Mouse (Mus musculus) large intestine, adult 2 months (tissue): ENCODE data around the gene Ccdc163. TPM values are rescaled to one million over a fixed set of nuclear protein-coding genes. Genes with fewer than 3 reads are reported as not detected.
"Not testable (repeated sequence)": the region's sequence is repeated elsewhere in the genome, so short reads cannot be mapped to it uniquely, and the experiment has no call there.

Experiments used
- DNase-seq: peaks from one replicate; pipeline ENCODE4 v3.0.0-alpha.2; 2012; ENCODE audit warnings: low read depth, low spot score
- WGBS: fragments of 180-500 bp; shearing (Covaris S2); methylation state at CpG from one replicate; pipeline ENCODE4 v1.1.7; 2018; 5-methylcytosine and 5-hydroxymethylcytosine counted together
- polyA plus RNA-seq: library from polyadenylated mRNA; depleted of rRNA; stranded (reverse); fragments of >200 nt; gene quantifications from 2 replicates; pipeline ENCODE4 v1.2.3, GENCODE M21; 2012; rRNA removed

Ccdc163 gene
- polyA plus RNA-seq, result 19.4 and 23.9 TPM in 2 replicates

DNA sequence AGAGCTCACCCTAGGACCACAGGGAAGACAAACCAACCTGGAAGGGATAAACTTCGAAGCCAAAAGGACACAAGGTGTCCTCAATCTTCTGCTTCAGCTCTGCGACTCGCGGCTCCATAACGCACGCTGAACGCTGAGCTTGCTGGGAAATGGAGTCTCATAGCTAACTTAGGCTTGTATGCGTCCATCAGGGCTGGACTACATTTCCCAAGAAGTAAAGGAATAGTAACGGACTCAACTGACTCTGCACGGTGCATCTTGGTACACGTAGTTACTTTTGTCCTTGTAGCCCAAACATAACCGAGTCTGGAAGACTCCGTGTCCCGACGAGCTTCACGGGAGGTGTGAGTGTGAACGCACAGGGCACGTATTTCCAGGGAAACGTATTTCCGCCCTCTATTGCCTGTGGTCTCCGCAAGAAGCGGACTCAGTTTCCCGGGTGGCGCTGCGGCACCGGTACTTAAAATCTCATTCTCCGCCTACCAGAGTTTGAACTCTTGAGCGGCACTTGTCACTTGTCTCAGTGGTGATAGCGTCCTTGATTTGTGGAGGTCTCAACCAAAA is at the start of gene Ccdc163, which contains the start of gene Mmachc:
TSS of gene Ccdc163 (plus strand) at position 309 of the 564 bp plus-strand sequence.
TSS of gene Mmachc (minus strand) at position 206 of the 564 bp plus-strand sequence.
- peak; percentile 98 for DNase-seq
- WGBS, result under 1% methylated on average over 29 of the region's 29 CpGs

DNA sequence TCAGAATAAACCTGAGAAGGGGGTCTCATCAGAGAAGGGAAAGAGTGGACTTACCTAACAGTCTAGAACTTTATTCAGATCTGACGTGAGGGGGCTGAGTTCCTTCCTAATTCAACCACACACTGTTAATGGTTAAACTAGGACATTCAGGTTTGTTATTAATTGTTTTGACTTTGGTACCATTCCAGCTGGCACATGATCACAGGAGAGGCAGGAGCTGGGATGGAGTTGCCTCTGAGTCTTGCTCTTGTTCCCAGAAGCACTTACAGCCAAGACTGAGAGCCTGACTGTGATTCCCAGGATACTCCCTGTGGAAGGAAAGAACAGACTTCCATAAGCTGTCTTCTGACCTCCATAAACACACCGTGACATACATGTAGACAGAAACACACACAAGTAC is 48.8 kb upstream of the Ccdc163 start:
- no peak for DNase-seq
- WGBS, result 13% methylated on average over 2 of the region's 2 CpGs

DNA sequence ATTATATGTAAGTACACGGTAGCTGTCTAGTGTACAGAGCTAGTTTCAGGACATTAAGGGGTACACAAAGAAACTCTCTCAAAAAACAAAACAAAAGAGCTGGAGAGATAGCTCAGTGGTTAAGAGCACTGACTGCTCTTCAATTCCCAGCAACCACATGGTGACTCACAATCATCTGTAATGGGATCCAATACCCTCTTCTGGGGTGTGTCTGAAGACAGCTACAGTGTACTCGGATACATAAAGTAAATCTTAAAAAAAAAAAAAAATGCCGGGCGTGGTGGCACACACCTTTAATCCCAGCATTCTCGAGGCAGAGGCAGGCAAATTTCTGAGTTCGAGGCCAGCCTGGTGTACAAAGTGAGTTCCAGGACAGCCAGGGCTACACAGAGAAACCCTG is 48.4 kb upstream of the Ccdc163 start:
- DNase-seq, result not testable (repeated sequence)
- WGBS, result 29% methylated on average over 6 of the region's 6 CpGs

DNA sequence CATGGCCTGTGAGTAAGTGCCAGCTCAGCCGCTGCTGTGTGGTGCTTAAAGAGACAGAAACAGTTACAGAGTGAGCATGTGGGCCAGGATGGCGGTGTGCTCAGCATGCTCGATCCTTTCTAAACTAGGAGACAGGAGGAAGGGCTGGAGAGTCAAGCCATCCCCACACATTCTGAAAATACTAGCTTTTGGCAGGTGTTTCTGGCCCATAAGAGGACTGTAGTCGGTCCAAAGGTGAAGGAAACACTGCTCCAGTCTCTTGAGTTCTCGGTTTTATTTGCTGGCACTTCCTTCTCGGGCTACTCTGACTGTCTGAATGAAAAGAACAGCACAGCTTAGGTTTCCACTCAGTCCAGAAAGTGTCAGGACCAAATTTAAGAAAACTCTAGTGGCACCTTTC is 47.5 kb upstream of the Ccdc163 start:
- DNase-seq, result no peak
- WGBS, result 15% methylated on average over 6 of the region's 6 CpGs

DNA sequence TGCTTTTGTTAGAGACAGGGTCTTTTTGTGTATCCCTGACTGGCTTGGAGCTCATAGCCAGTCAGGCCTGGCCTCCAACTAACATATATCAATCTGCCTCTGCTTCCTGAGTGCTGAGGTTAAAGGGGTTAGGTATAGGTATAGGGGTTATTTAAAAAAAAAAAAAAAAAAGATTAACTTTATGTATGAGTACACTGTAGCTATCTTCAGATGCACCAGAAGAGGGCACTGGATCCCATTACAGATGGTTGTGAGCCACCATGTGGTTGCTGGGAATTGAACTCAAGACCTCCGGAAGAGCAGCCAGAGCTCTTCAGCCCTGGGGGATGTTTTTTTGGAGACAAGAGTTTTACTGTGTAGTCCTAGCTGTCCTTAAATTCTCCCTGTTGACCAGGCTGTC is 46.3 kb upstream of the Ccdc163 start:
- 97% methylated on average over 1 of the region's 1 CpGs for WGBS
- DNase-seq, result no peak

DNA sequence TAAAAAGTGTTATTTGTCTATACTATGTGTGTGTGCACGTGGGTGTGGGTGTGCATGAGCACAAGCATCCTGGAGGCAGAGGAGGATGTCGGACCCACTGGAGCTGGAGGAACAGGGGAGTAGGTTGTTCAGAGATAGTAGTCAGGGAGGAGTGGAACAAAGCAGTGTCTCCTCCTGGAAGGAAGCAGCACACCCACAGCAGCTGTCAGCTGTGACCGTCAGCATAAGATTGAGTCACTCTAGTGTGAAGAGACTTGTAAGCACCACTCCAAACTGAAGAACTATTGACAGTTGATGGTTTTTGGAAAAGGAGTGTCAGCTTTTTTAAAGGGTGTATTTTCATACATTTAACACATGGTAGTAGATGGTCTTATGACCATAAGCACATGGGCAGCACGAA is 41.7 kb upstream of the Ccdc163 start:
- 69% methylated on average over 4 of the region's 4 CpGs for WGBS
- no peak for DNase-seq

DNA sequence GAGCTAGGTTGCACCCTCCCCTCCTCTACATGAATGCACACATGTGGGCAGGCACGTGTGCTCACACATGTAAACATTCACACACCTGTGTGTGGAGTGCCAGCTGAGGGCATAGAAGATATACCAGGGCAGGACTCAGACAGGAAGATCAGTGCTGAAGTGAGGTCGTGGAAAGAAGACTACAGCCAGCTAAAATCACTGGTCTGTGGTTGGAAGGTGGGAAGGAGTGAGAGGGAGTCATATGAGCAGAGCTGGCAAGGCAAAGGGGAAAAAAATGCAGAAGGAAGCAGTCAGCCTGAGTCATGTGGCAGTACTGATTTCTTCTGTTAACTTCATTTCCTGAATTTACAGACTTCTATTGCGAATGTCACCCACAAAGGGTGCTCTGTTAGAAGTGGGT is 40.2 kb upstream of the Ccdc163 start:
- DNase-seq, result no peak
- WGBS, result 13% methylated on average over 3 of the region's 3 CpGs

DNA sequence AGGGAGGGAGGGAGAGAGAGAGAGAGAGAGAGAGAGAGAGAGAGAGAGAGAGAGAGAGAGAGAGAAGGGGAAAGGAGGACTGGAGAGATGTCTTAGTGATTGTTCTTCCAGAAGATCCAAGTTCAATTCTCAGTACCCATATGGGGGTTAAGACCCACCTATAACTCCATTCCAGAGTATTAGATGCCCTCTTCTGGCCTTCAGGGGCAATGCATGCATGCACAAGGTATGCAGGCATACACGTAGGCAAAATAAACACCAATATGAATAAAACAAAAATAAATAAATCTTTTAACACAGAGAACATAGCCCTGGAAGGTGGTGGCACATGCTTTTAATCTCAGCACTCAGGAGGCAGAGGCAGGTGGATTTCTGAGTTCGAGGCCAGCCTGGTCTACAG is 39.0 kb upstream of the Ccdc163 start:
- DNase-seq, result no peak
- WGBS, result 45% methylated on average over 2 of the region's 2 CpGs

DNA sequence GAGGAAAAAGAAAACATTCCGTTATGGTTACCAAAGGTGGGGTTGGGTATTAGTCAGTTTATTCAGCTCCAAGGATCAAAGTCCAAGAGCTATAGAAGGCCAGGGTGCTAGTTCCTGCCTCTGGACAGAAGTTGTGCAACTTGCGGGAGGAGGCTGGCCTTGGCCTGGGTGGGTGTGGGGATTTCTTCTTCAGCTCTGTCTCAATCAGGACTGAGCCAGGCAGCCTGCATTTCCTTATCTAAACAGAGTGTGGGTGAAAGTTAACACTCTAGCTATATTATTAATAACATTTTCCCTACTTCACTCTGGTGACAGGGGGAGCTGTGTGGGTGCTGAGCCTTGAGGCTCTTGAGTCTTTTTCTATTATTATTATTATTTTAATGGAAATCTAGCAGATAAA is 35.5 kb upstream of the Ccdc163 start:
- peak; percentile 82 for DNase-seq
- 26% methylated on average over 2 of the region's 2 CpGs for WGBS

DNA sequence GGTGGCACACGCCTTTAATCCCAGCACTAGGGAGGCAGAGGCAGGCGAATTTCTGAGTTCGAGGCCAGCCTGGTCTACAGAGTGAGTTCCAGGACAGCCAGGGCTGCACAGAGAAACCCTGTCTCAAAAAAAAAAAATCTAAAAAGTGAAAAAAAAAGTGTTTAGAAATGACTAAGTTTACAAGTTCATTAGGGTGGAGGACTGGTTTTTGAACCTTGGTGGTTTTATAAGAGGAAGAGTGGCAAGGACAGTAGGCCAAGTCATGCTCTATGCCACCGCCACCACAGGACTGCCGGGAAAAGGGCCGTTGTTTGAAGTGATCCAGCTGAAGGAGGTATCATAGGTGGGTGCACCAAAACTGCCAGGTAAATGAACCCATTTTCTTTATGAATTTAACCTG is 33.5 kb upstream of the Ccdc163 start:
- DNase-seq, result not testable (repeated sequence)
- 83% methylated on average over 6 of the region's 6 CpGs for WGBS

DNA sequence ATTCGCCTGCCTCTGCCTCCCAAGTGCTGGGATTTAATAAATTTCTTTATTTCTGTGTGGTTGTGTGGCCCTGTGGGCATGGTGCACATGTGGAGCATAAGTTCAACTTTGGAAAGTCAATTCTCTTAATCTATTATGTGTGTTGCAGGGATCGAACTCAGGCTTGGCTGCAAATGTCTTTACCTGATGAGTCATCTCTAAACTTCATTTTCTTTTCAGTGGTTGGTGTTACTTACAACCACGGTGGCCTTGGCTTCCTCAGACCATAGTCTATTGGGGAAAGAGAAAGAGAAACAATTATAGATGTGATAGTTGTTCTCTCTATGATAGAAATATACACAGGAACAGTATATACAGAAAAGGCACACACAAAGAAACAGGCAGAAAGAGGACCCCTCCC is 32.3 kb upstream of the Ccdc163 start:
- WGBS, result 65% methylated on average over 3 of the region's 3 CpGs
- DNase-seq, result no peak

DNA sequence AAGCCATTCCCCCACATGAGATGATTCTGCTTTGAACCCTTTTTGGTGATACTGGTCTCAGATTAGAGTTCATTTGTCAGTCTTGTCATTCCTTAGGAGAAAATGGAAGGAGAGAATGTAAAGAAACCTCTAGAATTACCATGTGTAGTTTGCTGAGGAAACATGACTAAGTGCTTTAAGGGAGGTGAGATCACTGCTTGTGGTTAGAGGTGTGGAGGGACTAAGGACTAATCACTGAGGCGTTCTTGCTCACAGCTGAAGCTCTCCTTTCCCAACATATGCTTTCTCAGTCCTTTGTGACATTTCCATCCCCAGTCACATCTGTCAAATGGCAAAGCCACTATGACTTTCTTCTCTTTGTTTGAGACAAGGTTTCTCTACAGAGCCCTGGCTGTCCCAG is 30.5 kb upstream of the Ccdc163 start:
- no peak for DNase-seq
- 84% methylated on average over 1 of the region's 1 CpGs for whole genome bisulfite sequencing

DNA sequence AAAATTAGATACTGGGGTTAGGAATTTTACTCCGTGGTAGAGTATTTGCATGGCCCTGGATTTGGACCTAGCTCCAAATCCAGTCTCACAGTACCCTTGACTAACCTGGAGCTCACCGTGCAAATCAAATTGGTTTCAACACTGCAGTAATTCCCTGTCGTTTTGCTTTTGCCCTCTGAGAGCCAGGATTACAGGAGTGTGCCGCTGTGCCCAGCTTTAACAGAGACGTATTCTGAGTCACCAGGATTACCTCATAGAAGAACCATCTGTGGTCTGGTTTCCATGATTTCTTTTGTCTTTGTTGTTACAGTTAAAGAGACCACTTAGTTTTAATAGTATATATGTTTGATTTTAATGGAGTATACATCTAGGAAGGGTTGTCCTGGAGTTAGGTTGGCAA is 29.2 kb upstream of the Ccdc163 start:
- no peak for DNase-seq
- 45% methylated on average over 5 of the region's 5 CpGs for WGBS

DNA sequence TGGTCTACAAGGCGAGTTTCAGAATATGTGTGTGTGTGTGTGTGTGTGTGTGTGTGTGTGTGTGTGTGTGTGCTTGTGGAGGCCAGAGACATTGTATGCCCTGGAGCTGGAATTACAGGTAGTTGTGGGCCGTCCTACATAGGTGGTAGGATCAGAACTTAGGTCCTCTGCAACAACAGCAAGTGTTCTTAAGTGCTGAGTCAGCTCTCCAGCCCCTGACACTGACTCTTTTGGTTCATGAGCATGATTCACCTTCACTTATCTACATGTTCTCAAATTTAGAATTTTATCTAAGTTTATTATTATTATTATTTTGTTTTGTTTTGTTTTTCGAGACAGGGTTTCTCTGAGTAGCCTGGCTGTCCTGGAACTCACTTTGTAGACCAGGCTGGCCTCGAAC is 27.8 kb upstream of the Ccdc163 start:
- DNase-seq, result not testable (repeated sequence)
- 90% methylated on average over 4 of the region's 4 CpGs for WGBS

DNA sequence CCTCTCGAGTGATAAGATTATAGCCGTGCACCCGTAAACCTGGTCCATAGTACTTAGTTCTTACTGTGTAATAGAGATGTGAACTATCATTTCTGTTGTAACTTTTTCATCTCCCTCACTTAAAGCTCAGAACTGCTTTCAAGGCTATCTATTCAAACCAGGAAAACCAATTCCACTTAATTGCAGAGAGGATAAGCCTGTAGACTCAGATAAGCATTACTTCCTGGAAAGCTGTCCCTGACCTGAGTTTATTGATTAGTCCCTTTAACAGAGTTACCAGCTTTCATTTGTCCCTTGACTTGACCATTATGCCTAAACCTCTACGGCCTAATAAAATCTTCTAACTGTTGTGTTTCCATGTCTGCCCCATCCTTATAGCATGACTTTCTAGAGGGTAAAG is 24.4 kb upstream of the Ccdc163 start:
- DNase-seq, result no peak
- 48% methylated on average over 4 of the region's 4 CpGs for WGBS

DNA sequence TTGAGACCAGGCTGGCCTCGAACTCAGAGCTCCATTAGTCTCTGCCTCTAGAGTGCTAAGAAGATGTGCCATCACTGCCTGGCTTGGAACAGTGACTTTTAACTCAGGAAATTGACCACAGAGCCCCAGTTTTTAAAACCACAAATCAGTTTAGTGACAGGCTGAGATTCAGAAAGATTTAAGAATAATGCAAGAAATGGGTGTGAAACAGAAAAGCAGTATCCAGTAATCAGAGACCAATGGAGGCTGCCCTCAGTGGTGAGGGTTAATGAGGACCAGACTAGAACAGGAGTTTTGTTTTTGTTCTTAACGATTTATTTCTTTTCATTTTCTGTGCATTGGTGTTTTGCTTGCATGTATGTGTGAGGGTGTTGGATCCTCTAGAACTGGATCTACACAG is 23.6 kb upstream of the Ccdc163 start:
- WGBS, result 78% methylated on average over 2 of the region's 2 CpGs
- no peak for DNase-seq

DNA sequence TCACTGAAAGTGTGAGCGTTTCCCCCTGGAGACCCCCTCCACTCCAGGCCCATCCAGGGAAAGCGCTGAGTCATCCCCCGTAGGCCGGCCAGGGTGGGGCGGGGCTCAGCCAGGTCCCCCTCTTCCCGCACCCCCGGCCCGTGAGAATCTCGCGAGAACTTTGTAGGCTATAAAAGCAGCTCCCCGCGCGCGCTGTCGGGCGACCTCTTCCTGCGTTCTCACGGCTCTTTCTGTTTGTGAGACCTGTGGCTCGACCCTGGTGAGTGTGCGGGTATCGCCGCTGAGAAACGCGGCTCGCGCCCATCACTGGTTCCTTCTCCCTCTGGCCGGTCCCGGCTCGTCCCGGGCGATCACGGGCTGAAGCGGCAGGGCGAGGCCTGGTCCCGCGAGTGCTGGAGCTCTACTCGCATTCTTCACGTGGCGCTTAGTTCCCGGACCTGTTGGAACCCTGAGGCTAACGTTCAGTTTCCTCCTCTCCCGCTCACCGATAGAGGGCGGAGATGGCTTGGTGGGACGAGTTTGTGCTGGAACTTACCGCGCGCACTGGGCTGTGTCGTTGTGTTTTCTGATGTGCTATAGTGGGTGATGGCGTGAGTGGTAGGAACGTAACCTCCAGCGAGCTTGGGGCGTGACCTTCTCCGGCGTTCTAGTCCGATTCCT is 22.8 kb upstream of the Ccdc163 start, which contains the start of gene Prdx1:
TSS of gene Prdx1 (plus strand) at position 143 of the 660 bp plus-strand sequence.
- DNase-seq, result peak; percentile 91
- under 1% methylated on average over 56 of the region's 56 CpGs for WGBS

DNA sequence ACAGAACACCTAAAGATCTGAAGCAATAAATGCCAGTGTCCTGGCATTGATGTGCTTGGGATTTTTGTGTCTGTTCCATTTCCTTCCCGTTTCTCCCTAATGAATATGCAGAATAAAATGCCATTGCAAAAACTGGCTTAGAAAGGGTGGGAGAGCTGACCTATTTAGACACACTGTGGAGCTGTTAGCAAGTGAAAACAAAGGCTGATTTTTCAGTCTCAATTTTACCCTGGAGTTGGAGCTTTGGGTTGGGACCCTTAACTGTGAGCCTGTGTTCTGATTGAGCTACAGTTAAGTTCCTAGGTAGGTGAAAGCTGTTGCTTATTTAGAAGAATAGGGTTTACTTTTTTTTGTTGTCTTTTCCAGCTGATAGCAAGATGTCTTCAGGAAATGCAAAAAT is 21.3 kb upstream of the Ccdc163 start:
- no peak for DNase-seq
- WGBS, result 6% methylated on average over 1 of the region's 1 CpGs

DNA sequence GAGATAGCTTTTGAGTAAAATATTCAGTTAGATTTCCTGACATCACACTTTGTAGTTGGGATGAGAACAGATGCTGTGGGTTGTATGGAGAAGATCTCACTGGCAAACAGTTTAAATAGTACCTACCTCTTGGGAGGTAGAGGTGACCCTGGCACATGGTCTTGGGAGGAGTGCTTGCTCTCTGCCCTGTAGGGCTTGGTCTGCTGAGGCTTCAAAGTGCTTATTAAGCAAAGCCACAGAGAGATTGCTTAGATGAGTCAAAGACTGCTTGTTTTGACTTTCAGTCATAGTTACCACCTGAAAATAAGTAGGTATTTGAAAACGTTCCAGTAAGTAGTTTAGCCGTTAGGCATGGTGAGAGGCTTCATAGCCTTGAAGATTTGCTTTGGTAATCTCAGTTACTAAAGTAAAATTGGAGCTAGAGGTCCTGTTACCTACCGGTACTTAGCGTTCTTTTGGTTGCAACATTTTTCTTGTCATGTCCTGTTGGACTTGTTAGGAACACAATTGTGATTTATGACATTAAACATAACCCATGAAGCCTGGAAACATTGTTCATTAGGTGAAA is 18.9 kb upstream of the Ccdc163 start:
- no peak for DNase-seq
- WGBS, result 45% methylated on average over 4 of the region's 4 CpGs

DNA sequence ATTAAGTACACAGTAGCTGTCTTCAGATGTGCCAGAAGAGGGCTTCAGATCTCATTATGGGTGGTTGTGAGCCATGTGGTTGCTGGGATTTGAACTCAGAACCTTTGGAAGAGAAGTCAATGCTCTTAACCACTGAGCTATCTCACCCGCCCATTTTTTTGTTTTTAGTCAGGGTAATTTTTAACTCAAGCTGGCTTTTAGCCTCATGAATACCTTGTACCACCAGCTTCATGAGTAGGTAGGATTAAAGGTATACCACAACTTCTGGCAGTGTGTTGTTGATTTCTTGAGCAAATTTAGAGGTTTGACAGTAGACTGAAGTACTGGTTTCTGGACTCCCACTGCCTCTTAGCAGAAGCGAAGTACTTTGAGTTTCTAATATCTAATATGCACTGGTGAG is 16.2 kb upstream of the Ccdc163 start:
- no peak for DNase-seq

DNA sequence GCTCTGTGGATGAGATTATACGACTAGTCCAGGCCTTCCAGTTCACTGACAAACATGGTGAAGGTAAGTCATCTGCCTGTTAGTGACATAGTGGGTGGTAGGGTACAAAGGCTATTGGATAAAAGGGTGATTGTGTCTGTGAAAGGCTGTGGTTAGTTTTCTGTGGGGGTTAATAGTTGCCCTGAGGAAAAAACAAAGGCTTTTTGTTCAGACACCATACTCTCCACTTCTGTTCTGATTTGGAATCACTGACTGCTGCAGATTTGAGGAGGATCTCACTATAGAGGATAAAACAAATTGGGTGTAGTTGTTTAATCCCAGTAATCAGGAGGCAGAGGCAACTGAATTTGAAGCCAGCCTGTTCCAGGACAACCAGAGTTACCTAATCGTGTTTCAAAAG is 14.5 kb upstream of the Ccdc163 start:
- 53% methylated on average over 2 of the region's 2 CpGs for WGBS
- no peak for DNase-seq

More for the DNA sequence above, 16.2 kb upstream of the Ccdc163 start:
- WGBS, result 65% methylated on average over 2 of the region's 2 CpGs
